Mouse (Mus musculus) CH12.LX (cell line): ENCODE measurements around the gene Stam.

Source experiments
- POLR2A ChIP-seq: IDR thresholded peaks from 2 replicates; pipeline ENCODE4 v1.6.1; 2011; ENCODE audit warnings: low read depth, mild to moderate bottlenecking, improper control_type of control experiment, low read length
- TCF12 ChIP-seq: IDR thresholded peaks from 2 replicates; pipeline ENCODE4 v1.6.1; 2014; ENCODE audit warnings: low read depth, mild to moderate bottlenecking, inconsistent platforms, low read length, improper control_type of control experiment

- TF ChIP-seq POLR2A (no peak), TCF12 (no peak)
Observed at GRCm38 (mm10) chr2:14184375-14184774, 110.5 kb downstream of the Stam start.
